Mouse (Mus musculus) testis, adult 2 months (tissue): ENCODE data around the gene Nfix.

Experiments
- CTCF ChIP-seq: fragments of 200-500 bp; IDR thresholded peaks from 2 replicates; pipeline ENCODE4 v1.5.1; 2012; ENCODE audit warnings: low read depth, mild to moderate bottlenecking, inconsistent platforms, low read length, moderate library complexity; ENCODE audit not compliant: control insufficient read depth, insufficient read depth, insufficient replicate concordance
- POLR2A ChIP-seq: fragments of 200-500 bp; IDR thresholded peaks from 2 replicates; pipeline ENCODE4 v1.6.1; 2012; ENCODE audit warnings: low read depth, mild to moderate bottlenecking, inconsistent platforms, low read length, moderate library complexity; ENCODE audit not compliant: control insufficient read depth

DNA sequence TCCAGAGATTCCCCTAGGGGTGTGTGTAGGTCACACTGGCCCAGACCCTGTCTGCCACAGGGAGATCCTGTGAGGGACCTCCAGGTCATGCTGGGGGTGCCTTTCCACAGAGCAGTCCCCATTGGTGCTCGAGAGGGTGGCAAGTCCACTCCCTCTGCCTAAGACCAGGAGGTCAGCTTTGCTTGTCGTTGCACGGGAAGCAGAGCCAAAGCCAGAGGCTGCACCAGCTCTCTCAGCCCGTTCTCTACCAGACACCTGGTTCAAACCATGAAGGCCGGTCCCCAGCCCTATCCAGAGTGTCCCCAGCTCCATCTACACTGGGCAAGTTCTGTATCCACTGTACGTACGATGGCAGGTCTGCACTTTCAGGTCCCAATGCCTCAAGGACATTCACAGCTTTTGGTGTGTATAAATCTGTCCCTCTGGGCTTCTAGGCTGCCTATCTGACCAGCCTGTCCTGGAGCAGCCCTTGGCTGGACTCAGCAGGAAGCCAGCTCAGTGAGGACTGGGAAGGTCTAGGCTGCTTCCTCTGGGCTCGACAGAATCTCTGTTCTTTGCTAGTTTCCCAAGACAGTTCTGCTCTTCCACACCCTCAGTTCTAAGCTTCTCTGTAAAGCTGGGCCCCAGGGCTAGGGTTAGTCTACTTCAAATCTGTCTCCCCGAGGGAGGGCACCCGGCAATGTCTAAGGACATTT, 74.8 kb downstream of the Nfix start:
- TF ChIP-seq CTCF (no peak), POLR2A (no peak)
